In genomic region chr17:44445361-44445760, GRCm38 (mm10) we compare ENCODE assay signal across 21 mouse cellular contexts.
"Had no signal": no experiment of that assay in that cellular context is flagged by ENCODE, and none has a peak within 500 bp of the region (broad histone marks: within the 10 kb centered on the region; RNA-seq: fewer than 3 reads in every experiment).

No protein-coding gene starts in this region.

- H3K27ac ChIP-seq: kidney, embryonic 15.5 days; layer of hippocampus, adult 2 months; limb, embryonic 12.5 days; liver, embryonic 12.5 days; liver, embryonic 15.5 days; macrophage; midbrain, embryonic 12.5 days; midbrain, embryonic 15.5 days; neural tube, embryonic 12.5 days; neural tube, embryonic 15.5 days; stomach, postnatal 0 days had no signal

- H3K4me1 ChIP-seq: limb, embryonic 12.5 days; liver, embryonic 12.5 days; liver, embryonic 15.5 days; midbrain, embryonic 12.5 days; midbrain, embryonic 15.5 days; neural tube, embryonic 12.5 days; neural tube, embryonic 15.5 days had no signal

- ATAC-seq: intestine, postnatal 0 days; liver, embryonic 12.5 days; midbrain, embryonic 15.5 days had no signal

- DNase-seq: kidney, adult 2 months; layer of hippocampus, adult 9-11 months; liver; lung, adult 18-20 months; lung, postnatal 14 days; right cerebral cortex, adult 18-20 months; right cerebral cortex, postnatal 14 days; right cerebral cortex, postnatal 4 days; thymus, postnatal 25 days had no signal

- H3K27me3 ChIP-seq: liver, embryonic 12.5 days; liver, embryonic 15.5 days; midbrain, embryonic 12.5 days; midbrain, embryonic 15.5 days; neural tube, embryonic 12.5 days; neural tube, embryonic 15.5 days had no signal

- H3K9me3 ChIP-seq: kidney, embryonic 15.5 days; limb, embryonic 12.5 days; liver, embryonic 12.5 days; liver, embryonic 15.5 days; midbrain, embryonic 12.5 days; midbrain, embryonic 15.5 days; neural tube, embryonic 12.5 days; neural tube, embryonic 15.5 days had no signal

- H3K36me3 ChIP-seq: kidney, embryonic 15.5 days; limb, embryonic 12.5 days; liver, embryonic 12.5 days; liver, embryonic 15.5 days; midbrain, embryonic 12.5 days; midbrain, embryonic 15.5 days; neural tube, embryonic 12.5 days; neural tube, embryonic 15.5 days had no signal

- H3K4me2 ChIP-seq: kidney, embryonic 15.5 days; limb, embryonic 12.5 days; liver, embryonic 12.5 days; liver, embryonic 15.5 days; midbrain, embryonic 12.5 days; midbrain, embryonic 15.5 days; neural tube, embryonic 12.5 days; neural tube, embryonic 15.5 days had no signal

- H3K9ac ChIP-seq: kidney, embryonic 15.5 days; limb, embryonic 12.5 days; liver, embryonic 12.5 days; liver, embryonic 15.5 days; midbrain, embryonic 12.5 days; midbrain, embryonic 15.5 days; neural tube, embryonic 12.5 days; neural tube, embryonic 15.5 days had no signal

- H3K4me3 ChIP-seq: kidney, embryonic 15.5 days; layer of hippocampus, adult 2 months; limb, embryonic 12.5 days; liver, embryonic 12.5 days; liver, embryonic 15.5 days; midbrain, embryonic 12.5 days; midbrain, embryonic 15.5 days; neural tube, embryonic 12.5 days; neural tube, embryonic 15.5 days had no signal
